Mouse (Mus musculus): ENCODE results near the gene Apom. TPM values are rescaled to one million over a fixed set of nuclear protein-coding genes. Genes with fewer than 3 reads are reported as not detected.

The Apom gene
- polyA plus RNA-seq, 1 experiment from 2014 or later: 0.56 TPM

- Histone ChIP-seq H3K36me3 (replicated peaks) (peaks cover 39% of the 10 kb centered on the region; the same call in 1 of the 2 replicates), H3K4me2 (no peak overlapping the region), H3K4me1 (peaks cover 6% of the 10 kb centered on the region; the same call in 1 of the 2 replicates), H3K9me3 (no peaks in the 10 kb centered on the region), H3K9ac (no peak overlapping the region), H3K27ac (no peak overlapping the region), H3K4me3 (no peak overlapping the region), H3K27me3 (replicated peaks) (no peaks in the 10 kb centered on the region)
- ATAC-seq (replicated peaks): no peak
- 68% methylated on average over 8 of the region's 8 CpGs for WGBS
Measured at GRCm38 (mm10) chr17:35102299-35102698, 29.6 kb downstream of the Apom start.

DNA sequence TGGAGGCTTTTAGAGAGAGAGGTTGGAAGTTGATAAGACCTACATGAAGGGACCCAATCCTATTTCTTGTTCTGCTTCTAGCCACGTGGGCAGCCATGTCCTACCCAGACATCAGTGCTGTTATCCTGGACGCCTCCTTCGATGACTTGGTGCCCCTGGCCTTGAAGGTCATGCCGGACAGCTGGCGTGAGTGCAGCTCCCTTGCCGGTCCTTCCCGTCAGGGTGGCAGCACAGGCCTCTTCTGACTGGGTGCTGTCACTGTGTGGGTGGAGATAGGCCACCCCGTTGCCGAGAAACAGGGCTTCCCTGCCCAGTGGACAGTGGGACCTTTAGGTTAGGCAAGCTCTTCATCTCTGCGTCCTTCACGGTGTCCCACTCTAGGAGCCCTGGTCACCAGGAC, 30.7 kb downstream of the Apom start:
- H3K4me3 ChIP-seq: no peak overlapping the region
- no peaks in the 10 kb centered on the region for H3K27me3 ChIP-seq (replicated peaks)
- no peaks in the 10 kb centered on the region for H3K9me3 ChIP-seq
- H3K9ac ChIP-seq: no peak overlapping the region
- peaks cover 6% of the 10 kb centered on the region; the same call in 1 of the 2 replicates for H3K4me1 ChIP-seq
- H3K4me2 ChIP-seq: no peak overlapping the region
- 90% methylated on average over 11 of the region's 11 CpGs for whole genome bisulfite sequencing
- H3K27ac ChIP-seq: no peak overlapping the region
- ATAC-seq (replicated peaks): no peak
- peaks cover 50% of the 10 kb centered on the region for H3K36me3 ChIP-seq (replicated peaks)

- 76% methylated on average over 10 of the region's 10 CpGs for WGBS
- H3K4me3 ChIP-seq: no peak overlapping the region
- H3K9ac ChIP-seq: no peak overlapping the region
- H3K4me1 ChIP-seq: no peaks in the 10 kb centered on the region
- H3K9me3 ChIP-seq: no peaks in the 10 kb centered on the region
- H3K36me3 ChIP-seq (replicated peaks): peaks cover 50% of the 10 kb centered on the region
- H3K4me2 ChIP-seq: no peak overlapping the region
- no peak for ATAC-seq (replicated peaks)
- no peaks in the 10 kb centered on the region for H3K27me3 ChIP-seq (replicated peaks)
- no peak overlapping the region for H3K27ac ChIP-seq
Measured at GRCm38 (mm10) chr17:35100196-35100765, 31.6 kb downstream of the Apom start.

- ATAC-seq (replicated peaks): no peak
- Histone ChIP-seq H3K9me3 (no peaks in the 10 kb centered on the region), H3K36me3 (replicated peaks) (peaks cover 39% of the 10 kb centered on the region), H3K4me3 (no peak overlapping the region), H3K4me2 (no peak overlapping the region), H3K27me3 (replicated peaks) (no peaks in the 10 kb centered on the region), H3K27ac (no peak overlapping the region), H3K9ac (no peak overlapping the region), H3K4me1 (no peaks in the 10 kb centered on the region)
- 70% methylated on average over 12 of the region's 12 CpGs for WGBS
Measured at GRCm38 (mm10) chr17:35097164-35097655, 34.6 kb downstream of the Apom start.

- H3K27me3 ChIP-seq (replicated peaks): no peaks in the 10 kb centered on the region
- H3K9ac ChIP-seq: no peak overlapping the region
- no peak overlapping the region for H3K27ac ChIP-seq
- H3K4me3 ChIP-seq: no peak overlapping the region
- WGBS: 78% methylated on average over 12 of the region's 12 CpGs
- H3K4me2 ChIP-seq: no peak overlapping the region
- no peak for ATAC-seq (replicated peaks)
- H3K36me3 ChIP-seq (replicated peaks): peaks cover 33% of the 10 kb centered on the region
- H3K4me1 ChIP-seq: no peaks in the 10 kb centered on the region
- no peaks in the 10 kb centered on the region for H3K9me3 ChIP-seq
Measured at GRCm38 (mm10) chr17:35096597-35096996, 35.3 kb downstream of the Apom start.

DNA sequence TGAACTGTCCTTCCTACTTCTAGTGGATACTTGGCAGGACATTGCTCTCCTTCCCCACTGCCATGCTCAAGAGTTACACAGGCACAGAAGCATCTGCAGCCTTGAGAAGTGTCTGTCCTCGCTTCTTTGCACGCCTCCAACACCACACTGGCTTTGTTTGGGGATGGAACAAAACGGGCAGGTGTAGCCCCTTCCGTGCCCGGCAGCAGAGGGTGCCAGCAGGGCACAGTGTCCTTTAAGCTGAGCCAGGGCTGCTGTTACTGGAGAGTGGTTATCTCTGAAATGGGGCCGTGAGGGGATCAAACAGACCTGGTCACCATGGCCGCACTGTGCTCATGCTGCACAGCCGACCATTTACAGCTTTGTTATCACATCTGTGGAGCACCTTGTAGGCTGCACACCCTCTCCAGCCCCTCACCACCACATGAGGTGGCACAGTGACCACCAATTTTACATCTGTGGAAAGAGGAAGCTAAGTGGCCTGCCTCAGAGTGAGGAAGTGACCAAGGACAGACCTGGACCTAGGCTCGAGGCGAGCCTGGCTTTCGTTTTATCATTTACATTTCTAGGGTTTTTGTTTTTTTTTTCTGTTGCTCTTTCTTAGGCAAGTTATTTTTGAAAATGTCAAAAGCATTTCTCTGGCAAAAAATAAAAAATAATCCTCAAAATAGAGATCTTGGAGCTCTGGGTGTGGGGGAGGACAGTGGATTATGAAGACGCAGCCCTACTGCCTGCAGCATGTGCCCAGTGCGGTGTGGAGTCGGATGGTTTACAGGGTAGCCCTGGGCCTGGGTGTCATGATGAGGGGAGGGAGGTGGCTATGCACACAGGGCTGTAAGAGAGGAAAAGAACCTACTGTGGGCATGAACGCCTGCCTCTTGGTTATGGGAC, 37.1 kb downstream of the Apom start:
- H3K27me3 ChIP-seq (replicated peaks): no peaks in the 10 kb centered on the region
- WGBS: 94% methylated on average over 15 of the region's 15 CpGs
- H3K36me3 ChIP-seq (replicated peaks): peaks cover 21% of the 10 kb centered on the region
- no peak for ATAC-seq (replicated peaks)
- H3K4me2 ChIP-seq: no peak overlapping the region
- peaks cover 14% of the 10 kb centered on the region for H3K4me1 ChIP-seq
- no peak overlapping the region for H3K27ac ChIP-seq
- no peaks in the 10 kb centered on the region for H3K9me3 ChIP-seq
- H3K4me3 ChIP-seq: no peak overlapping the region
- H3K9ac ChIP-seq: no peak overlapping the region

DNA sequence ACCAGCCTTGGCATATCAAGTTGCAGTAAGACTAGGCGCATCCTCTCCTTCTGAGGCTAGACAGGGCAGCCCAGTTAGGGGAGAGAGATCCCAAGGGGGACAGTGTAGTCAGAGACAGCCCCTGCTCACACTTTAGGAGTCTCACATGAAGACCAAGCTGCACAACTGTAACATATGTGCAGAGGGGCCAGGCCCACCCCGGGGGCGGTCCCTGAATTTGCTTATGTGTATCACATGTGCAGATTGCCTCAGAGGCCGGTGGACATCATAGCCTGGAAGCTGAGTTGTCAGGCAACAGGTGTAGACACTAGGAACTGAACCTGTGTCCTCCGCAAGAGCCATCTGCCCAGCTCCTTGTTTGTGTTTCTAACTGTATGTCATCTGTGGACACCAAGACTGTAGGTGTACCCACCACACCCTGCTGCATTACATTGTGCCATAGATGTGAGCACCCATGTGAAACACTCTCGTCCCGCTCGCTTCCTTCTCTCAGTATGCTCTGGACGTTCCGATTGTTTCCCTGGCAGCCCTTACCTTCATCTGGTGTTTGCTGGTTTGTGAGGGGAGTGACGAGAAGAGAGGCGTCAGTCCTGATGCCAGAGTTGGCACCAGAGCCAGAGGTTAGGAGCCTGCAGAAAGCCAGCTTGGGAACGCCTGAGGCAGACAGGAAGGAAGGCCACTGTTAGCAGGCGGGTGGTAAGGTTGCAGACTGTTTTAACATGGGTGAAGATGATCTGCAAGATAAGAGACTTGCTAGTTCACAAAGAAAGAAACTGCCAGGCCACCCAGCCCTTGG, 39.2 kb downstream of the Apom start:
- WGBS: 91% methylated on average over 14 of the region's 14 CpGs
- Histone ChIP-seq H3K9ac (no peak overlapping the region), H3K4me2 (no peak overlapping the region), H3K27me3 (replicated peaks) (no peaks in the 10 kb centered on the region), H3K4me1 (peaks cover 15% of the 10 kb centered on the region), H3K27ac (no peak overlapping the region), H3K36me3 (replicated peaks) (peaks cover 16% of the 10 kb centered on the region), H3K4me3 (no peak overlapping the region), H3K9me3 (no peaks in the 10 kb centered on the region)
- no peak for ATAC-seq (replicated peaks)

- H3K9ac ChIP-seq: peak overlapping the region; percentile 94
- peak overlapping the region; percentile 73 for H3K4me3 ChIP-seq
- WGBS: 67% methylated on average over 8 of the region's 8 CpGs
- H3K36me3 ChIP-seq (replicated peaks): peaks cover 4% of the 10 kb centered on the region
- H3K27me3 ChIP-seq (replicated peaks): no peaks in the 10 kb centered on the region
- ATAC-seq (replicated peaks): no peak
- peaks cover 15% of the 10 kb centered on the region for H3K4me1 ChIP-seq
- H3K27ac ChIP-seq: peak overlapping the region; percentile 100; the same call in 1 of the 2 replicates
- H3K9me3 ChIP-seq: no peaks in the 10 kb centered on the region
- peak overlapping the region; percentile 67 for H3K4me2 ChIP-seq
Measured at GRCm38 (mm10) chr17:35090166-35090932, 41.5 kb downstream of the Apom start.

- Histone ChIP-seq H3K4me1 (peaks cover 15% of the 10 kb centered on the region), H3K27ac (peak within 1 kb of the TSS; percentile 100), H3K9ac (peak within 1 kb of the TSS; percentile 94), H3K36me3 (replicated peaks) (no peaks in the 10 kb centered on the region; the same call in 1 of the 2 replicates), H3K9me3 (no peaks in the 10 kb centered on the region), H3K4me3 (peak within 1 kb of the TSS; percentile 73), H3K4me2 (peak within 1 kb of the TSS; percentile 67), H3K27me3 (replicated peaks) (no peaks in the 10 kb centered on the region)
- ATAC-seq (replicated peaks): peak; percentile 99
- WGBS: 3% methylated on average over 66 of the region's 67 CpGs
Measured at GRCm38 (mm10) chr17:35088825-35089644, 42.8 kb downstream of the Apom start, which contains the start of gene Abhd16a. Gene Abhd16a (plus strand): TSS chr17:35089263.

DNA sequence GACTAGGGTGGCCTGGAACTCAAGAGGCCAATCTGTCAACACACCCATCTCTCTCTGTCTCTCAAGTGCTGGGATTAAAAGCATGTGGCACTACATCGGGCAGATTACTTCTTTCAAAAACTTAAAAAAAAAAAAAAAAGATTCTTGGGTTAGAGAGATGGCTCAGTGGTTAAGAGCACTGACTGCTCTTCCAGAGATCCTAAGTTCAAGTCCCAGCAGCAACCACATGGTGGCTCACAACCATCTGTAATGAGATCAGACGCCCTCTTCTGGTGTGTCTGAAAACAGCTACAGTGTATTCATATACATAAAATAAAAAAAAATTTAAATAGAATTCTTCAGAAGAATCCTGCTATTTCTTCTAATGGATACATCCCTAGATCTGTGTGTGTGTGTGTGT, 43.7 kb downstream of the Apom start:
- 51% methylated on average over 2 of the region's 2 CpGs for WGBS
- Histone ChIP-seq H3K4me2 (no peak overlapping the region), H3K9me3 (no peaks in the 10 kb centered on the region), H3K9ac (no peak overlapping the region), H3K4me3 (no peak overlapping the region), H3K4me1 (peaks cover 15% of the 10 kb centered on the region), H3K36me3 (replicated peaks) (no peaks in the 10 kb centered on the region; the same call in 1 of the 2 replicates), H3K27me3 (replicated peaks) (no peaks in the 10 kb centered on the region), H3K27ac (no peak overlapping the region)
- ATAC-seq (replicated peaks): no peak
